Mouse (Mus musculus) layer of hippocampus, adult 9-11 months (tissue): ENCODE data around the gene Aph1a.
"Not testable (repeated sequence)": the region's sequence is repeated elsewhere in the genome, so short reads cannot be mapped to it uniquely, and the experiment has no call there.

Experiments used
- DNase-seq: peaks from one replicate; pipeline ENCODE4 v3.0.0; 2022

Aph1a gene

DNA sequence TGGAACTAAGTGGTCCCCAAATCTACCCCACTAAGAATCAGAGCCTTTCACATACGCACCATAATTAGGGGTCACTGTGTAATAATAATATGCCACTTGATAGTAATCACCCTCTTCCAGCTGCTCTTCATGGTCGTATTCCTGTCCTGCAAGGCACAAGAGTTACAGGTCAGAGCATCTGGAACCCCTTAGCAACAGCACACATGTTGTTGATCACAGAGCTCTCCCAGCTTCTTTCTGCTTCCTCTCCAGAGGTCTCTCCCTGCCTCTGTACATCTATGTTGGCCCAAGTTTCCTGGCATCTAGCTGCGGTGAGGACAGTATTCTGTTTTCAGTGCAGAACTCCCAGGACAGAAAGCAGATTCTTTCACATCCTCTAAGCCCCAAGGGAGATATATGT lies 4.1 kb upstream of the Aph1a start:
- DNase-seq = no peak

DNA sequence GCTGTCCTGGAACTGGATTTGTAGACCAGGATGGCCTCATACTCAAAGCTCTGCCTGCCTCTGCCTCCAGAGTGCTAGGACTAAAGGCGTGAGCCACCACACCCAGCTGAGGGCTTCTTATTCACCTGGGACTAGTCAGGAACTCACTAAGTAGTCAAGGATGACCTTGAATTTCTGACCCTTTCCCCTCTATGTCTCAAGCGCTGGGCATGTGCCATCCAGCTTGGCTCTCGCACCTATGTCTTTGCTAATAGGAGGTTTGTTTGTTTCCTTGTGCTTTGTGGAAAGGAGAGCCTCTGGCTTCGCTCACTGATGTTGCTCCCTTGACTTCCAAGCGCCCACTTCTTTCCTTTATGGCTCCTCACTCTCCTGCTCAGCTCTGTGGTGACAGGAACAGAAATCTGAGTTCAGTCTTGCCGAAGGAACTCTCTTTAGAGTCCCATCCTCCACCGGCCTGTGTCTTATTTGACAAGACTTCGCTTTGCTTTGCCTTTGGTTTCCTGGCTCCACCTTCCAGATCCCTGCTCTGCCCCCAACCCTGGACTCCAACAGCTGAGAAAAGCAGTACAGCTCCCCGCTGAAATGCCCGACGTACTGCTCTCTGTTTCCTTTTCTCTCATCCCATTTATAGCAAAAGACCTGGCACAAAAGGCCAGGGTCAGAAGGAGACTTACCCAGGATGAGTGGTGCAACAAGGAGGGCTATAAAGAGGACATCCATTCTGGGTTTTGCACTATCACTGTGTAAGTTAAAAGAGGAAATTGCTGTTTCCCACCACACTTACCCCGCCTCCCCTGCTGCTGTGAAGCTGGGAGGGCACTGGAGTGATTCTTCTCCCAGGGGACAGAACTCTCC lies 2.3 kb upstream of the Aph1a start, which contains the start of gene BC028528:
Gene BC028528 (minus strand): TSS at position 795 of the 855 bp plus-strand sequence.
- no peak for DNase-seq

DNA sequence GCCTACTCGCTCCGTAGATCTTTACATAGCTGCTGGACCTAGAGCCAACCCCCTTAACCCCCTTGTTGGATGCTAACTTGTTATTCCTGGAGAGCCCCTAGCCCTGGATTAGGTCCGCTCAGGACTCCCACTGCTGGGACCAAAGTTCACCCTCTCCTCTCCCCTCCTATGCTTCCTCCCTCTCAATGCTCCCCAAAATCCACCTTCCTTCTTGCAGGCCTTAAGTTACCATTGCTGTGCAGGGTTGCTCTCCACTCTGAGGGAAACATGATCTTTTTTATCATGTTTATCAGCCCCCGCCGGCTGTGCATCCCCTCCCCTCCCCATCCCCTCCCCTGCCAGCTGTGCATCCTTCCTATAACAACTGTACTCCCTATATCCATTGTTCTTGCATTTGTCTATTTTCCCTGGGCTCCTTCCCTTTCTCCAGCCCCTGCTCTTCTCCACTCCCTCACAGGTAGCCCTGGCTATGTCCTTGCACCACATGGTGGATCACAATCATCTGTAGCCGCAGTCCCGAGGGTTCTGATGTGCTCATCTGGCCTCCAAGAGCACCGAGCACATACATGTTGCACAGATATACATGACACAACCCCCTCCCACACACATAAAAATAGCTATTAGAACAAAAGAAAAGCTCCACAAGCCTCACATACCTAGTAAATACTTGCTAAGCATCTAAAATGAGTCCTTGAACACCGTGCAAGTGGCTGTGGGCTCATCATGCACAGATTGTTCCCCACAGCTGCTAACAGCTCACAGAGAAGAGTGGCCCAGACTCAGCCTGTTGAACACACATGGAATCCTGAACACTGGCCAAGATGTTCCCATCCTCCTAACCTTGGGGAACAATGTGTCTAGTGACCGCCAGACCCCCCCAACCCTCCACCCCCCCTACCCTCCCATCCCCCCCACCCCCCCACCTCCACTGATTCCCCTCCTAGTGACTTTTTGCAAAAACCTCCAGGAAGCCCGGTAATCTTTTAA lies 1.4 kb upstream of the Aph1a start:
- no peak for DNase-seq

DNA sequence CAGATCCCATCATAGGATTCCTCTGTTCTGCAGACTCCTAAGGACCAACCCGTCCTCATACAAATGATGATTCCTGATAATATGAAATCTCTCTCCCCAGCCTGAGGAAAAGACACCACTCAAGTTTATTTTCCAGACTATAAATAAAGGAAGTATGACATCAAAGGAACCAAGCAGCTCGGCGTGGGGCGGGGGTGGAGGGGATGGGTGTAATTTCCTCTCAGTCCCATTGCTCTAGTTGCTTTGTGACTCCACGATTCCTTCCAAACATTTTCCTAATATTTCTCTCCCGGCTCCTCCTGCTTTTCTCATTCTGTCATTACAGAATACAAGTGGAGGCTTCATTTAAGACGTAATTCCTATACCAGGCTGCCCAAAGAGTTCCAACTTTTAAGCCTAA lies 643 bp upstream of the Aph1a start:
- DNase-seq = no peak

DNA sequence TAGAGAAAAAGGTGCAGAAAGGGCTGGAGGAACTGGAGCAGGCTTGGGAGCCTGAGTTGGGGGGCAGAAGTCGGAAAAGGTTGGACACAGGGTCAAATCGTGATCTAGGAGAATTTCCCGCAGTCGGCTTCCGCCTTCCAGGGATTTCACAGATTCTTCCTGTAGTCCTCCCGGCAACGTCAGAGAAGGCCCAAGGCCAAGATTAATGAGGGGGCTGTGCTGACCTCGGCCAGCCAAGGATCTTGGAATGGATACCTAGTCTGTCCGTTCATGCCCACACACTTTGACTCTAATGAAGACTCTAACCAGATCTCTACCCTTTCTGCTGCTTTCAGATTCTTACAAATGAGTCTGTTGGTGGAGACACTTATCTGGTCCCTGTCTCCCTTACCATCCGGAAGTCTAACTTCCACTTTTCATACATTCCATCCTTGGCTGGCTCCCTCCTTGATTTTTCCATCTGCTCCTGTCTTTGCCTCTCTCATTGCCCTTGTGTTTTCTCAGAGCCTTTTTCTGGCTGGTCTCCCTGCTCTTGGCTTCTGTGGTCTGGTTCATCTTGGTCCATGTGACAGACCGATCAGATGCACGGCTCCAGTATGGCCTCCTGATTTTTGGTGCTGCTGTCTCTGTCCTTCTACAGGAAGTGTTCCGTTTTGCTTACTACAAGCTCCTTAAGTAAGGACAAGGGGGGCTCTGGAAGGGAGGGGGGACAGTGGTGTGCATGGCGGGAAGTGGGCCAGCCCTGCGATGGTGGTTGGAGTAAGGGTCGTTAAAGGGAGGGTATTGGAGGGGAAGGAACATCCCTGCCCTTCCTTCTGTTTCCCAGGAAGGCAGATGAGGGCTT lies 770 bp downstream of the Aph1a start:
- DNase-seq = no peak

DNA sequence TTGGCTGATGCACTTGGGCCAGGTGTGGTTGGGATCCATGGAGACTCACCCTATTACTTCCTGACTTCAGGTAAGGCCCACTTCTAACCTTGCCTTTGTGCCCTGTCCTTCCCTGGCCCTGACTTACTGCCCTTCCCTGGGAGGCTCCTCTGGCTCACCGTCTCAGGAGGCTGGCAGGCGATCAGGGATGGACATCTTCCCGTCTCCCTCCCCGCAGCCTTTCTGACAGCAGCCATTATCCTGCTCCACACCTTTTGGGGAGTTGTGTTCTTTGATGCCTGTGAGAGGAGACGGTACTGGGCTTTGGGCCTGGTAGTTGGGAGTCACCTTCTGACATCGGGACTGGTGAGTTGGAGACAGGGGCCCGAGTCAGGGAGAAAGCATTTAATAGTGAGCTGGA lies 1.7 kb downstream of the Aph1a start:
- DNase-seq = not testable (repeated sequence)

DNA sequence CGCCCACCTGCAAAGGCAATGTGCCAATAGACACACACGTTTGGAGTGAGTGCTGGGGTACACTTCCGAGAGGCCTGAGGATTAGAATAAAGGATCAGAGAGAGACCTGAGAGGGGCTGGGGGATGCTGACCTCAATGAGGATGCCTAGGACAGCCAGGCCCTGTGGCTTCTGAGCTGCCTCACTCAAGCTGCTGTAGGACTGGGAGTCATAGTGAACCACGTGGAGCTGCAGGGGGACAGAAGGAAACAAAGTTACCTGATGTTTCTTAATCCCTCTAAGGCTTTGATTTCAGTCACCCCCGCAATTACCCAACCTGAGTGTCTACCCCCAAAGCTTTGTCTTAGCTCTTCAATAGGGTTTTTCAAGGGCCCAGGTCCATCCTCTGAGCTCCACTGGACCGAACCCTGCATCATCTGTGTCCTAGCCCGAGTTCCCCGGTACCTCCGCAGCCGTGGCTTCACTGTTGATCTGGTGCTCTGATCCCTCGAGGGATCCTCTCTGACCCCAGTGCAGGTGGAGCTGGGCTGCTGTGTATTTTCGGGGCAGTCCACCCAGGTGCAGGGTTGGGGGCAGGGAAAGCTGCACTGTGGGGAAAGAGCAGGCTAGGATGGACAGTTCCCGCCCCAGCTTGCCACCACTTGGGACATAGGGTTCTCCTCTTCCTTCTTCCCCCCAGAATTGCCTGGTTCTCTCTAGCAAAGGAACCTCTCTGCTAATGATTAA lies 6.2 kb downstream of the Aph1a start:
- DNase-seq = no peak

DNA sequence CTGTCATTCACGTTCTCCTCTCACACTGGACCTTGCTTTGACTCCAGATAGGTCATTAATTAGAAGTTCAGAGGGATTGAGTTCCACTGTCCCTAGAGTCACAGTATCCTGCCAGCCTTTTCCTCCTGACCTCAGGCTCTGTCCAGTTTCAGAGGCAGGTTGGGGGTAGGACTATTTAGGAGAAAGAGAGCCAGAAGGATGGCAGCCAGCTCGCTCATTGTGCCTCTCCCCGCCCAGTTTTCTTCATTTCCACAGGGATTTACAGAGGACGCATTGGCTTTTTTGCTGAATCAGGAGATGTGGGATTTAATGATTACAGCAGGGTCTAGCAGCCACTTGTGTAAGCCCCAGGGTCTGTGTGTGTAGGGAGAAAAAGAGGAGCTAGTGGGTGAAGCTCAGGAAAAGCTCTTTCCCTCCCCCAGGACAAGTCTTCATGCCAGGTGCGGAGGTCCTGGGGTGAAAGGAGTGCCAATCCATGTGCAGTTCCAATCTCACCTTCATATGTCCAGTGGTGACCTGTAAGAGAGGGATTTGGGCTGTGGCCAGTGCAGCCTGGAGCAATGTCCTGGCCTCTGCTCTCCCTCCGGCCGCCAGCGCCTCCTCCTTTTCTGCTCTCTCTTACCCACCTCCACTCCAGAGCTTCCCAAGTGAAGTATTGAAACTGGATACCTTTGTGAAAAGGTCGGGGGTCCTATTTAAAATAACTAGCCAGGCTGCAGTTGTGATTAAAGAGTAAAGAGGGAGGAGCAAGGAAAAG lies 8.0 kb downstream of the Aph1a start:
- no peak for DNase-seq

DNA sequence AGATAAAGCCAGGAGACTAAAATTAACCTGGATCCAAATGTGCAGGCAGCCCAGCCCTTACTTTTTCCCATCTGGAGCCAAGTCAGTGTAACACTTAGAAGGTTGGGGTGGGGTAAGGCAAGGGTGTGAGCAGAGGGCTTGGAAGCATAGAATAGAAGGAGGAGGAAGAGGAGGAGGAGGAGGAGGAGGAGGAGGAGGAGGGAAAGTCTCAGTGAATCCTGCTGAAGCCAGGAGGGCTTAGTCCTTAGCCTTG lies 8.5 kb downstream of the Aph1a start:
- no peak for DNase-seq

DNA sequence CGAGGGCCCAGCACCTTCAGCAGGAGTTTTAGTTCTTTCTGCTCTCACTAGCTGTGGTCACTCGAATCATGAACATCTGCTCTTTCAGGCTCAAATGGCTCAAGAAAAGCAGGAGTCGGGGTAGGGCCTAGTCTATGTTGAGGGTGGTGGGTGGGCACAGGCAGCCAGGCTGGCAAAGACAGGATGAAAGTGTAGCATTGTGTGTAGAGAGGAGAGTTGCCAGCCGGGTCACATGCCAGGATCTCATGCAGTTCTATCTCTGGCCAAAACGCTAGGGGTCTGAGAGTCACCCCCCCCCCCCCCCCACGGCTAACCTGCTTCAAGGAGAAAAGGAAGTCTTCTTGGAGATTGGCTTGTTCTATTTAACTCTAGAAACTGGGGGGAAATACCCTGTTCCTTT lies 8.9 kb downstream of the Aph1a start:
- no peak for DNase-seq

DNA sequence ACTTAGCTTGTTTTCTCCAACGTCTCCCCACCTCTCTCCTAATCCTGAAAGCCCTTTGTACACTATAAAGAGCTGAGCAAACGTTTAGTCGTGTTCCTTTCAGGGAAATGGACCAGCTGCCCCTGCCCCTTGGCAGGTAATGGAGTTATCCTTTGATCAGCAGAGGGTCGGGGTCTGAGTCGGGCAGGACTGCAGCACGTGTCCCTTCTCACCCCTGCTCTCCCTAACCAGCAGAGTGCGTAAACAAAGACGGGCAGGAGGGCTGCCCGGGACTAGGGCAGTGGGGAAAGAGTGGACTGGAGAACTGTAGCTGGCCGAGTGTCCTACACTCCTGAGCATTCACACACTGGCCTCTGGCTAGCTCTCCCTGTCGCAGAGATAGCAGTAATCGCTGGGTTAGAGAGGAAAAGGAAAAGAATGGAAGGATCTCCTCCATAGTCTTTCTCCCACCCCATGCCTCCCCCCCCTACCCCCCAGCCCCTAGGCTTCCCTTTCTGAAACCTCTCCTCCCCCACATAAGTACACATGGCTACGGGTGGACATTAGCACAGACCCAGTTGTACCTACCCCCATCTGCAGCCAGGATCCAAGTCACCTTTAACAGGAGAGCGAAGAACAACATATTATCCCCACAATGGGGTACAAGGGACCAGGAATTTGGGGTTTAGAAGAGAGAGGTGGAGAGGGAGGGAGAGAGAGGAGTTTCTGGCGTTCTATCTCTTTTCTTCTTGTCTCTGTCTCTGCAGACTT lies 10.2 kb downstream of the Aph1a start:
- DNase-seq = no peak

DNA sequence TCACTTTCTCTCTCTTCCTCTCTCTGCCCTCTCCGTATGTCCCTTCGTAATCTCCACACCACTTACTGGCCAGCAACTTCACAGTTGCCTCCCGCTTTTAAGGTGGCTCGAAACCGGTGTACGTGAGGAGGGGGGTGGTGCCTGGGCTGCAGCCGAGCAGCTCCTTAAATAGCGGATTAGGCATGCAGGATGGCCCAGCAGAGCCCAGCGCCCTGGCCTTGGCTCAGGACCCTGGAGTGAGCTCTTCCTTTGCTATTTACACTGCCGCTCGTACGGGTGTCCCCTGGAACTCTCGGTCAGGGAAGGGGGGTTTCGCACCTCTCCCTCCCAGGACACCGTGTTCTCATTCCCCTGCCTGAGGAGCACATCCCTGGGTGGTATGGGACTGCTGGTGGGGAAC lies 10.8 kb downstream of the Aph1a start, which contains the start of gene Car14:
Gene Car14 (minus strand): TSS at position 124 of the 400 bp plus-strand sequence.
- no peak for DNase-seq

DNA sequence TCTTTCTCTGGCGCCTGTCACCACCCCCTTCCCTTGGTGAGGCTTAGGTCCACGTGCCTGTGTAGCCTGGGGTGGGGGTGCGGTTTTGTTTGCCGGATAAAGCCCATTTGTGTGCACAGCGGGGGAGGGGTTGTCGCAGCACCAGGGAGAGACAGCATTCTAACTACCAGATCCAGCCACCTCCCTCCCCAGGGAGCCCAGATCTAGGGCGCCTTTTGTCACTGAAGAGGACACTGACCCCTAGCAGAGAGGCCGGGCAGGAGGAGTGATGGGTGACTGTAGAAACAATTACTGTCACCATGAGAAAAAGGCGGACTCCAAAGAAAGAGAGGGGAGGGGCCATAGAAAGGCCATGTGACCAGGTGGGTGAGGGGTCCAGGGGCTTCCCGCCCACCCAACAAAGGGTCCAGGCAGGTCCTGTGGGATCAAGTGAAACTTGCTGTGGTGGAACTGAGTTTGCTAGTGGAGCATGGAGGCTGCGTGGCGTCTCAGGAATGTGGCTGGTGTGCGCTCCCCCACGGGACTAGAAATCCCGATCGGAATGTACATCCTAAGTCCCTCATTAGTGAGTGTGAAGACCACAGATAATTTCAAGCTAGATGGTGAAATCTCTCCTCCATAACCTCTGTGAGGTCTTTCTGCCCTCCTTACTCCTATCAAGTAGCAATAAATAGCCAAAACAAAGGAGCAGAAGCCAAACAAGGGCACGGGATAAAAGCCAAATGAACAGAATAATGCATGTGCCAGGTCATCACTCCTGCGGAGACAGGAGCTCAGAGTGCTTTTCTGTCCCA lies 11.6 kb downstream of the Aph1a start:
- DNase-seq = peak; percentile 92

DNA sequence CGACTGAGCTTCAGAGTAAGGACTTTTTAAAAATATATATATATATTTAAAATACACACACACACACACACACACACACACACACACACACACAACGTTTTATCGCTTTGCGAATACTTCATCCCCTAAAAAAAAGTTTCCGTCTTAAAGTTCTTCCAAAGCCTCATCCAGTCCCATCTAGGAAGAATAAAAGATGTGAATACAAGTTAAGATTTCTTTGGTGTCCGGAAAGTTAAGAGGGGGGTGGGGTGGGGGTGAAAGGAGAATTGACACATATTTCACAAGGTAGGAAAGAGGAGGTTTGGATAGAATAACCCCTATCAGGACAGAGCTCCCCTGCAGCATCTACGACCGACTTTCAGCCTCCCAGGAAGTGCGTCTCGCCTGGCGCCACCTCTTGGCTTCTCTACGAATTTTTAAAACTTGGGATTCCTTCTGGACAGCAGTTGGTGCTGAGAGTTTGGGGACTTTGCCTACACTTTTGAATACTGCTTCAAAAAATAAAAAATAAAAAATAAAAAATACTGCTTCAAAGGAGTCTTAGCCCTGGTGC lies 12.2 kb downstream of the Aph1a start:
- peak; percentile 53 for DNase-seq

DNA sequence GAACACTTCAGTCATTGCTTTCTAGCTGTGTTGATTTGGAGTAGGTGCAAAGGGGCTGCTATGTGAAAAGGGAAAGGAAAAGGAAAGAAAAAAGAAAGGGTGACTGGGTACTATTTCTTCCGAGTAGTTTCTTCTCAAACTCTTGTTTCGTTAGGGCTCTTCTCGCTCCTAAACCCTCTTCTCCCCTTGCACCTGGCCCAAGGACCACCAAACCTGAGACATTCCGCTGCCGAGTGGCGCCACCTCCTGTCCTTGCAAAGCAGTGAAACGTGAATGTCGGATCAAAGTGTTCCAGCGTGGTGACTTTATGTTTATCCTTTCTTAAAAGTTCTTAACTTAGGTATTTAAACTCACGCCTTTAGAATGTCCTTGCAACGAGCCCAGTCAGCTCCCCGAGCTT lies 13.1 kb downstream of the Aph1a start:
- DNase-seq = no peak

DNA sequence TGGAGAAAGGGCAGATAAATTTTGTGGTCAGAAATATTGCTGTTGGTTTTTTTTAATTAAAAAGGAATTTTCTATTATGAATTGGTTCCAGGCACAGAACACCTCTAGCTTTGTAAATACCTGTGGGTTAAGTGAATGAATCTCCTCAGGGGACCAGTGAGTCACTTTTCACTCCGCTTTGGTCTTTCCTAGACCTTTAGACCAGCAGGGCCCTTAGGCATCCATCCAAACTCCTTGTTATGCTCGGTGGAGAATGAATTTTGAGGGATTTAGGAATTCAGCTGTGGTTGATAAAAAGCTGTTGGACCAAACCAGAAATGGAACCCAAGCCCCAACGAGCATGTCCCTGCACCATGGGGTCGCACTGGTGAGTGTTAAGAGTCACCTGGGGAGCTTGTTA lies 13.8 kb downstream of the Aph1a start:
- DNase-seq = no peak

DNA sequence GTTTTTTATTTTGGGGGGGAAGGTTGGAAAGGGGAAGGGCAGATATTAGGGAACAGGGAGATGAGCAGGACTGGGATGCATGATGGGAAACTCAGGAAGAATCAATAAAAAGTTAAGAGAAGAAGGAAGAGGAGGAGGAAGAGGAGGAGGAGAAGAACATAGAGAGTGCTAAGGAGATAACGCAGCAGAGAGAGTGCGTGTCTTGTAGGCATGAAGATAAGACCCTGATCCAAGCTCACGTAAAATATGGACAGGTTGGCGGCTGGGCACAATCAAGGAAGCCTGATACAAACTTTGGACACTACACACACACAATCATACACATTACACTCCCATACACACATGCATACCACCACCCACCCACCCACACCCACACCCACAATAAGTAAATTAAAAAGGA lies 20.9 kb downstream of the Aph1a start:
- DNase-seq = no peak

DNA sequence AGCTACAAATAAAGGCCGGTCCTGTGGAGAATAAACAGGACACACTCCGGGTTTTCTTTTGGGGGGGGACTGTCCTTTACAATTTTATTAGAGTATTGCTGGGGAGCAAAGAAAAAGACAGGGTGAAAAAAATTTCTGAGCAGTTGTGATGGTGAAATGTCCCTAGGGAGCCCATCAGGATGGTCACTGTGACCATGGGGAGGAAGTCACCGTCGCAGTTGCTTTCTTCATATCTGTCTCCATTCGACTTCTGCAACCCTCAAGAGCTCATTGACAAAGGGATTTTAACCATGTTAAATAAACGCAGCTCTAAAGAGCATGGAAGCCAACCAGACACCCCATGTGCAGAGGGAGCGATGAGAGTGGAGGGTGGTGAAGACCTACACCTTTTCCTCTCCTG lies 23.0 kb downstream of the Aph1a start:
- no peak for DNase-seq

DNA sequence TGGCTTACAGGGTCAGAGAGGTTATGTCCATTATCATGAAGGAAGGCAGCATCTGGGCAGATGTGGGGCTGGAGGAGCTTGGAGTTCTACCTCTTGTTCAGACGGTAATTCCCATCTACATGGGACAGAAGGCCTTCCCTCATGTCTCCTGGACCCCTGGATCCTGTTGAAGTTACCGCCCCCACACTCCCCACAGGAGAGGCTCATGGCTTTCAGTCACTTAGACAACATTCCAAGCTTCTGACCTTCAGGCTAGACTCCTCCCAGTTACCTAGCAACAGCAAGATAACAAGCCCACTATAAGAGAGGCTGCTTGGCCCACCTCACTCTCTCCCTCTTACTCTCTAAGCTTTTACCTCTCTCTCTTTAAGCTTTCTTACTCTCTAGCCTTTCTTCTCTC lies 26.8 kb downstream of the Aph1a start:
- not testable (repeated sequence) for DNase-seq

DNA sequence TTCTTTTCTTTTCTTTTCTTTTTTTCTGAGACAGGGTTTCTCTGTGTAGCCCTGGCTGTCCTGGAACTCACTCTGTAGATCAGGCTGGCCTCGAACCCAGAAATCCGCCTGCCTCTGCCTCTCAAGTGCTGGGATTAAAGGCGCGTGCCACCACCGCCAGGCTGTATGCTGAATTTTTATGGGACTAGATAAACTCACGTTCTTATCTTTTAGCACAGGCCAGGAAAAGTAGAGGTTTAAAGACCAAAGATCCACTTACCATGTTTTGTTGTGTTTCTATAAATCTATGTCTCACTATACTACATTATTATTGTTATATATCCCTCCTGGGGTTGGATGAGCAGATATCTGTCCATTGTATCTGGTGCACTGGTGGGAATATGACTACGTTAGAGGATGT lies 29.7 kb downstream of the Aph1a start:
- DNase-seq = not testable (repeated sequence)
